Mouse (Mus musculus) myocyte (in vitro differentiated cells): ENCODE data around the gene Olfr1278.

Experiments used
- E2F4 ChIP-seq: IDR thresholded peaks from one replicate; pipeline ENCODE4 v1.6.1; 2011; ENCODE audit warnings: mild to moderate bottlenecking, control low read depth, moderate library complexity; ENCODE audit not compliant: insufficient read depth
- MAX ChIP-seq: IDR thresholded peaks from one replicate; pipeline ENCODE4 v1.6.1; 2011; ENCODE audit warnings: low read depth, mild to moderate bottlenecking, control low read depth
- MYOG ChIP-seq, 3 experiments: IDR thresholded peaks; one replicate each; pipeline ENCODE4 v1.6.1; 2011; ENCODE audit warnings: control low read depth in 2 of 3, low read depth in 2 of 3, mild to moderate bottlenecking in 2 of 3; ENCODE audit not compliant: insufficient read length in 2 of 3, control insufficient read depth in 1 of 3, insufficient read depth in 1 of 3
- POLR2A ChIP-seq: IDR thresholded peaks from one replicate; pipeline ENCODE4 v1.6.1; 2011; ENCODE audit warnings: low read depth, mild to moderate bottlenecking, control low read depth, moderate library complexity; ENCODE audit not compliant: insufficient read length
- POLR2AphosphoS2 ChIP-seq: IDR thresholded peaks from one replicate; pipeline ENCODE4 v1.6.1; 2011; ENCODE audit warnings: low read depth, control low read depth; ENCODE audit not compliant: insufficient read length
- TCF12 ChIP-seq: IDR thresholded peaks from one replicate; pipeline ENCODE4 v1.6.1; 2011; ENCODE audit warnings: mild to moderate bottlenecking, control low read depth; ENCODE audit not compliant: poor library complexity, insufficient read depth, severe bottlenecking

DNA sequence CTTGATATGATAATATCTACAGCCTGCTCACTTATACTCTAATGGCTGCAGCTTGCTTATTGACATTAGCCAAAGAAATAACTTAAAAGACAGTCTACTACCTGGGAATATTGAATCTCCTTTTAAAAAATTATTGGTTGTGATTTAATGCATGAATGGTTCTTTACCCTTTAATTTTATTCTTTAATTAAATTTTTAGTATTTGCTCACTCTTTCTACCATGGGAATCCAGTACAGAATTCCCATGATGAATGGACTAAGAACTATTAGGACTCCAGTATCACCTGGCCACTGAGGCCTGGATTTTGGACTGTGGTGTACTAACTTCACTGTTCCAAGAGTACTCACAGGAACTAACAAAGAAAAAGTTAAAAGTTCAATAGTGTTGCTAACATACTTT lies 35.7 kb upstream of the Olfr1278 start, which contains the start of gene Olfr1276:
- no peak for TF ChIP-seq POLR2AphosphoS2
- TF ChIP-seq E2F4, result no peak
- no peak for TF ChIP-seq POLR2A
- no peak for TF ChIP-seq MAX
- no peak for TF ChIP-seq MYOG (IDR thresholded peaks at IDR 0.05; ENCODE audit: control insufficient read depth in 1 of 3, insufficient read depth in 1 of 3, insufficient read length in 2 of 3, low read depth in 2 of 3)
- no peak for TF ChIP-seq TCF12
